Mouse (Mus musculus) liver, embryonic 15.5 days (tissue): ENCODE measurements around the gene Hivep3. TPM values are rescaled to one million over a fixed set of nuclear protein-coding genes. Genes with fewer than 3 reads are reported as not detected.

Source experiments
- ATAC-seq: fragments of 200-750 bp; cut with Nextera tagmentation; 2 replicates; pipeline ENCODE4 v1.8.0; 2017; ENCODE audit warnings: moderate number of reproducible peaks, mild to moderate bottlenecking, moderate library complexity; ENCODE audit not compliant: insufficient read depth
- H3K27ac ChIP-seq: fragments of 300-500 bp; sonication (generic); replicated peaks from 2 replicates; pipeline ENCODE4 v1.5.1; 2015; ENCODE audit warnings: mild to moderate bottlenecking, inconsistent platforms
- H3K27me3 ChIP-seq: fragments of 300-500 bp; sonication (generic); 2 replicates; pipeline ENCODE4 v1.6.1; 2015; ENCODE audit warnings: mild to moderate bottlenecking, inconsistent platforms
- H3K36me3 ChIP-seq: fragments of 300-500 bp; sonication (generic); replicated peaks from 2 replicates; pipeline ENCODE4 v1.6.1; 2015; ENCODE audit warnings: moderate library complexity, mild to moderate bottlenecking, inconsistent platforms
- H3K4me1 ChIP-seq: fragments of 300-500 bp; sonication (generic); replicated peaks from 2 replicates; pipeline ENCODE4 v1.6.1; 2015; ENCODE audit warnings: inconsistent platforms
- H3K4me2 ChIP-seq: fragments of 300-500 bp; sonication (generic); 2 replicates; pipeline ENCODE4 v1.6.1; 2015; ENCODE audit warnings: moderate library complexity, mild to moderate bottlenecking, inconsistent platforms
- H3K4me3 ChIP-seq: fragments of 300-500 bp; sonication (generic); replicated peaks from 2 replicates; pipeline ENCODE4 v1.5.1; 2015; ENCODE audit warnings: mild to moderate bottlenecking, inconsistent platforms
- H3K9ac ChIP-seq: fragments of 300-500 bp; sonication (generic); 2 replicates; pipeline ENCODE4 v1.6.1; 2015; ENCODE audit warnings: moderate library complexity, mild to moderate bottlenecking, inconsistent platforms
- H3K9me3 ChIP-seq: fragments of 300-500 bp; sonication (generic); replicated peaks from 2 replicates; pipeline ENCODE4 v1.6.1; 2016; ENCODE audit warnings: inconsistent platforms
- WGBS: fragments of 180-500 bp; shearing (Covaris S2); methylation state at CpG from one replicate; pipeline ENCODE4 v1.1.7; 2015; ENCODE audit warnings: mixed read lengths; ENCODE audit not compliant: insufficient replicate concordance; 5-methylcytosine and 5-hydroxymethylcytosine counted together
- polyA plus RNA-seq: library from polyadenylated mRNA; unstranded; fragments of >200 nt; fragmentation: Nextera tagmentation; extraction: Ambion mirVana; gene quantifications from 2 replicates; pipeline ENCODE4 v1.2.1, GENCODE M21; 2015

The Hivep3 gene
- polyA plus RNA-seq, 1 experiment from 2014 or later: 1.9 TPM

- Histone ChIP-seq H3K4me2 (no peak overlapping the region), H3K4me3 (no peak overlapping the region), H3K27ac (no peak overlapping the region), H3K9me3 (no peaks in the 10 kb centered on the region), H3K36me3 (no peaks in the 10 kb centered on the region), H3K9ac (no peak overlapping the region), H3K4me1 (no peaks in the 10 kb centered on the region), H3K27me3 (no peaks in the 10 kb centered on the region)
- 23% methylated on average over 8 of the region's 8 CpGs for WGBS
- ATAC-seq: no peak
Observed at GRCm38 (mm10) chr4:120120276-120120675, 386.7 kb downstream of the Hivep3 start.

DNA sequence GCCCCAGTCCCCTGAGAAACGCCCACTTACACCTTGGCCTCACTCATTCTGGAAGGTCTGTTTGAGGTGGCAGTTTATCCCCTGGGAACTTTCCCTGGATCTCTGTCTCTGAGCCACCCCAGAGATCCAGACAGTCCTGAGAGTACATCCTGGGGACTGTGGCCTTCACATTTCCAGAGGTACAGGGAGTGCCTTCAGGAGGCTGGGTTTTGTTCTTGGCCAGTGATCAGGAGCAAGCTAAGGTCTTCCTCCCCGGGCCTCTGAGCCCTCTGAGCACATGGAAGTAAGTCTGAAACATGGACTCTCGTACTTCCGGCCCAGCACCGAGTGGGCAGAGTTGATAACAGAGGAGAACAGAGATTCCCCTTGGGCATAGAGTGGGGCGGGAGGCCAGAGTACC lies 391.1 kb downstream of the Hivep3 start:
- Histone ChIP-seq H3K4me3 (no peak overlapping the region), H3K4me1 (no peaks in the 10 kb centered on the region), H3K4me2 (no peak overlapping the region), H3K36me3 (no peaks in the 10 kb centered on the region), H3K27me3 (no peaks in the 10 kb centered on the region), H3K27ac (no peak overlapping the region), H3K9ac (no peak overlapping the region), H3K9me3 (no peaks in the 10 kb centered on the region)
- WGBS: 49% methylated on average over 6 of the region's 6 CpGs
- ATAC-seq: no peak

DNA sequence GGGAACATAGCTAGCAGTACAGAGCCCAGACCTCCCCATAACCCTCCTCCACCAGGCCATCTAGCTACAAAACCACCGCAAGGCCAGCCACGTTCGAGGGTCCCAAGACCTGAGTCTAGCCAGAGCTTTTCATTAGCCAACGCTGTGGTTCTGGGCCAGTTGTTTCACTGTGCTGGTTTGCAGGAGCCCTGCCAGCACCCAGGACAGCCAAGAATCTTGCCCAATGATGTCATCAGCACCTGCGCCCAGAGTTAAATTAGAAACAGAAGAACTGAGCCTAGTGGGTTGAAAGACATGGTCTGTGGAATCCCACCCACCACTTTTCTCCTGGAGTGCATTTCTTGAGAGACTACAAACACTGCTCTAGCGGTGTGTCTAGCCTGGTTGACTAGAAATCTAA lies 392.5 kb downstream of the Hivep3 start:
- Histone ChIP-seq H3K4me2 (no peak overlapping the region), H3K9me3 (no peaks in the 10 kb centered on the region), H3K4me1 (no peaks in the 10 kb centered on the region), H3K36me3 (no peaks in the 10 kb centered on the region), H3K9ac (no peak overlapping the region), H3K4me3 (no peak overlapping the region), H3K27me3 (no peaks in the 10 kb centered on the region), H3K27ac (no peak overlapping the region)
- 78% methylated on average over 6 of the region's 6 CpGs for WGBS
- no peak for ATAC-seq

DNA sequence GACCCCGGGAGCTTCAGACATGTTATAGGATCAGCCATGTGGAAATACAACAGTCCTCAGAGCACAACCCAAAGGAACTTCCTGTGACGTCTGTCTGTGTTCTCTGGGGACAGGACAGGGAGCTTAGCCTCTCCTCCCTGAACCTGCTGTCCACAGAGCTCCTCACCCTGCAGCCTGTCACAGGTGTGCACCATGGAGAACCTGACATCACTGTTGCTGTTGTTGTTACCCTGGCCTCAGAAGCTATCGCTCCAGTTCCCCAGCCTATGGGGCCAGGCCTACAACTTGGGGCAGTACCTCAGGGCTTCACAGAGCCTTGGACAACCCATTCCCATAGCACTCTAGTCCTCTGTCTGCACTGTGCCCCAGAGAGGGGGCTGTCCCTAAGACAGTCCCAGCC lies 393.7 kb downstream of the Hivep3 start:
- H3K9me3 ChIP-seq: no peaks in the 10 kb centered on the region
- WGBS: 57% methylated on average over 3 of the region's 3 CpGs
- H3K4me1 ChIP-seq: no peaks in the 10 kb centered on the region
- no peak overlapping the region for H3K4me3 ChIP-seq
- ATAC-seq: no peak
- no peaks in the 10 kb centered on the region for H3K36me3 ChIP-seq
- H3K27me3 ChIP-seq: no peaks in the 10 kb centered on the region
- H3K27ac ChIP-seq: no peak overlapping the region
- H3K4me2 ChIP-seq: no peak overlapping the region
- H3K9ac ChIP-seq: no peak overlapping the region

GRCm38 (mm10) chr4:120128033-120128432 lies 394.4 kb downstream of the Hivep3 start:
- ATAC-seq: no peak
- no peaks in the 10 kb centered on the region for H3K36me3 ChIP-seq
- H3K4me2 ChIP-seq: no peak overlapping the region
- H3K27me3 ChIP-seq: no peaks in the 10 kb centered on the region
- 60% methylated on average over 4 of the region's 4 CpGs for WGBS
- H3K9me3 ChIP-seq: no peaks in the 10 kb centered on the region
- no peak overlapping the region for H3K9ac ChIP-seq
- no peak overlapping the region for H3K27ac ChIP-seq
- no peaks in the 10 kb centered on the region for H3K4me1 ChIP-seq
- no peak overlapping the region for H3K4me3 ChIP-seq

- no peak overlapping the region for H3K27ac ChIP-seq
- no peak overlapping the region for H3K9ac ChIP-seq
- H3K4me3 ChIP-seq: no peak overlapping the region
- no peaks in the 10 kb centered on the region for H3K4me1 ChIP-seq
- no peak for ATAC-seq
- no peak overlapping the region for H3K4me2 ChIP-seq
- no peaks in the 10 kb centered on the region for H3K9me3 ChIP-seq
- H3K36me3 ChIP-seq: no peaks in the 10 kb centered on the region
- WGBS: 30% methylated on average over 4 of the region's 4 CpGs
- no peaks in the 10 kb centered on the region for H3K27me3 ChIP-seq
Observed at GRCm38 (mm10) chr4:120129233-120129885, 395.8 kb downstream of the Hivep3 start.

GRCm38 (mm10) chr4:120130926-120131325 lies 397.3 kb downstream of the Hivep3 start:
- no peak overlapping the region for H3K4me3 ChIP-seq
- H3K4me2 ChIP-seq: no peak overlapping the region
- no peak for ATAC-seq
- no peak overlapping the region for H3K27ac ChIP-seq
- H3K4me1 ChIP-seq: no peaks in the 10 kb centered on the region
- H3K36me3 ChIP-seq: no peaks in the 10 kb centered on the region
- no peak overlapping the region for H3K9ac ChIP-seq
- H3K9me3 ChIP-seq: no peaks in the 10 kb centered on the region
- H3K27me3 ChIP-seq: no peaks in the 10 kb centered on the region
- WGBS: 72% methylated on average over 4 of the region's 4 CpGs

DNA sequence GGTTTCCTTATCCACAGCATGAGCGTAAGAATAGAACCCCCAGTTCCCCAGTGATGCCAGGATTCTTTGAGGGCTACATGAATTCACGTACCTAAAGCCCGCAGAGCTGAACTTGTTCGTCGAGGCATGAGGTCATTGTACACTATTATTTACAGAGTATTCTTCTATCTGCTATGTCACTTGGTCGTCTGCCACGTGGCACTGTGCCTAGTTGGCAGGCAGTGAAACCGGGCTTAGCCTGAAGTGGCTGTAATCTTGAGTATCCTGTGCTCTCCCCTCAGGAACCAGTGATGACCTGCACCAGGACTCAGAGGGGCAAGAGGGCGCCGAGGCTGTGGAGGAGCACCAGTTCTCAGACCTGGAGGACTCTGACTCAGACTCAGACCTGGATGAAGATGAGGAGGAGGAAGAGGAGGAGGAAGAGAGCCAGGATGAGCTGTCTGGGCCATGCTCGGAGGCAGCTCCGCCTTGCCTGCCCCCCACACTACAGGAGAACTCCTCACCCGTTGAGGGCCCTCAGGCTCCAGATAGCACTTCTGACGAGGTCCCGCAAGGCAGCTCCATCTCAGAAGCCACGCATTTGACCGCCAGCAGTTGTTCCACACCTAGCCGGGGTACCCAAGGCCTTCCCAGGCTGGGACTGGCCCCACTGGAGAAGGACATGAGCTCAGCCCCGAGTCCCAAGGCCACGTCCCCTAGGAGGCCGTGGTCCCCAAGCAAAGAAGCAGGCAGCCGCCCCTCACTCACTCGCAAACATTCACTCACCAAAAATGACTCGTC lies 398.0 kb downstream of the Hivep3 start:
- H3K9ac ChIP-seq: no peak overlapping the region
- H3K4me1 ChIP-seq: no peaks in the 10 kb centered on the region
- no peak overlapping the region for H3K4me3 ChIP-seq
- H3K4me2 ChIP-seq: no peak overlapping the region
- 68% methylated on average over 24 of the region's 24 CpGs for WGBS
- no peak overlapping the region for H3K27ac ChIP-seq
- H3K36me3 ChIP-seq: no peaks in the 10 kb centered on the region
- H3K9me3 ChIP-seq: no peaks in the 10 kb centered on the region
- no peaks in the 10 kb centered on the region for H3K27me3 ChIP-seq
- no peak for ATAC-seq

GRCm38 (mm10) chr4:120134223-120134622 lies 400.6 kb downstream of the Hivep3 start:
- Histone ChIP-seq H3K4me3 (no peak overlapping the region), H3K9ac (no peak overlapping the region), H3K9me3 (no peaks in the 10 kb centered on the region), H3K27me3 (no peaks in the 10 kb centered on the region), H3K27ac (no peak overlapping the region), H3K36me3 (no peaks in the 10 kb centered on the region), H3K4me1 (no peaks in the 10 kb centered on the region), H3K4me2 (no peak overlapping the region)
- 66% methylated on average over 6 of the region's 6 CpGs for WGBS
- no peak for ATAC-seq

GRCm38 (mm10) chr4:120141810-120142209 lies 408.2 kb downstream of the Hivep3 start:
- no peak overlapping the region for H3K9ac ChIP-seq
- no peak for ATAC-seq
- no peaks in the 10 kb centered on the region for H3K36me3 ChIP-seq
- H3K9me3 ChIP-seq: no peaks in the 10 kb centered on the region
- no peak overlapping the region for H3K27ac ChIP-seq
- WGBS: 68% methylated on average over 1 of the region's 1 CpGs
- H3K27me3 ChIP-seq: no peaks in the 10 kb centered on the region
- no peak overlapping the region for H3K4me2 ChIP-seq
- H3K4me3 ChIP-seq: no peak overlapping the region
- no peaks in the 10 kb centered on the region for H3K4me1 ChIP-seq

GRCm38 (mm10) chr4:120142905-120143304 lies 409.3 kb downstream of the Hivep3 start:
- Histone ChIP-seq H3K27me3 (peaks cover 5% of the 10 kb centered on the region), H3K4me2 (no peak overlapping the region), H3K36me3 (no peaks in the 10 kb centered on the region), H3K4me3 (no peak overlapping the region), H3K9me3 (no peaks in the 10 kb centered on the region), H3K9ac (no peak overlapping the region), H3K4me1 (no peaks in the 10 kb centered on the region), H3K27ac (no peak overlapping the region)
- ATAC-seq: no peak
- whole genome bisulfite sequencing: 60% methylated on average over 9 of the region's 9 CpGs
